Mouse (Mus musculus) adrenal gland, adult 18-20 months (tissue): Measurements from ENCODE around the gene Gm45062. TPM values are rescaled to one million over a fixed set of nuclear protein-coding genes. Genes with fewer than 3 reads are reported as not detected.

Experiments
- total RNA-seq, 2 experiments: library from RNA; stranded (reverse); gene quantifications; 1 replicate in 1 of 2; 2 replicates in 1 of 2; pipeline ENCODE4 v1.2.3; 2021

Gm45062 gene
- total RNA-seq, 2 experiments from 2014 or later: 0.50 TPM; not detected in 1

Other genes with a start within 250 kb of the Gm45062 start
- gene Col28a1, start 66.8 kb upstream of the Gm45062 start, total RNA-seq: 1 to 10 TPM in 1 of 2 experiments, under 1 TPM in 1; 0.89 to 2.2 TPM
- 10 to 100 TPM; 12.4 to 13.5 TPM for gene Mios, start 50.2 kb upstream of the Gm45062 start, total RNA-seq
- gene Rpa3, start 277 bp upstream of the Gm45062 start, total RNA-seq: 10 to 100 TPM; 12.8 to 13.4 TPM
- gene Umad1, start 162 bp upstream of the Gm45062 start, total RNA-seq: 10 to 100 TPM; 10.3 to 15.0 TPM